Mouse (Mus musculus) bone marrow, adult 2 months (tissue): ENCODE results near the gene Sac3d1. TPM values are rescaled to one million over a fixed set of nuclear protein-coding genes. Genes with fewer than 3 reads are reported as not detected.

Experiments
- H3K27ac ChIP-seq: fragments of 200-500 bp; 2 replicates; pipeline ENCODE4 v1.5.1; 2012; ENCODE audit warnings: low read depth, mild to moderate bottlenecking, control low read depth, inconsistent platforms, low read length; ENCODE audit not compliant: control insufficient read depth, poor library complexity, insufficient read depth
- H3K4me1 ChIP-seq: fragments of 200-500 bp; 2 replicates; pipeline ENCODE4 v1.6.1; 2011; ENCODE audit warnings: low read length; ENCODE audit not compliant: control insufficient read depth, insufficient read depth
- H3K4me3 ChIP-seq: fragments of 200-500 bp; replicated peaks from 2 replicates; pipeline ENCODE3; 2011; ENCODE audit warnings: mild to moderate bottlenecking, low read depth, low read length, control low read depth; ENCODE audit not compliant: control insufficient read depth
- CTCF ChIP-seq: fragments of 200-500 bp; IDR thresholded peaks from 2 replicates; pipeline ENCODE4 v1.5.1; 2011; ENCODE audit warnings: low read length, control low read depth; ENCODE audit not compliant: control insufficient read depth, insufficient read depth
- POLR2A ChIP-seq: fragments of 200-500 bp; IDR thresholded peaks from 2 replicates; pipeline ENCODE4 v1.6.1; 2011; ENCODE audit warnings: low read depth, mild to moderate bottlenecking, control low read depth, low read length, borderline replicate concordance; ENCODE audit not compliant: control insufficient read depth
- WGBS: fragments of 180-500 bp; shearing (Covaris S2); methylation state at CpG from one replicate; pipeline ENCODE4 v1.1.7; 2018; 5-methylcytosine and 5-hydroxymethylcytosine counted together
- polyA plus RNA-seq: library from polyadenylated mRNA; stranded (reverse); fragments of >200 nt; gene quantifications from 2 replicates; pipeline ENCODE4 v1.2.4, GENCODE M21; 2011; ENCODE audit warnings: low replicate concordance; ENCODE audit not compliant: missing spikeins, insufficient read depth, insufficient read length

Gene Sac3d1
- polyA plus RNA-seq: 2.5 and 6.0 TPM in 2 replicates

GRCm38 (mm10) chr19:6117986-6118676 is at the start of gene Sac3d1:
Sac3d1 (minus strand) TSS chr19:6118650.
- H3K4me3 ChIP-seq: peak within 1 kb of the TSS; percentile 99
- TF ChIP-seq CTCF: peak; percentile 9; the same call in 1 of the 2 replicates
- peak; percentile 84; the same call in 1 of the 2 replicates for TF ChIP-seq POLR2A
- peak within 1 kb of the TSS; percentile 98 for H3K27ac ChIP-seq
- H3K4me1 ChIP-seq: no peaks in the 10 kb centered on the region
- WGBS: under 1% methylated on average over 77 of the region's 77 CpGs

- H3K4me3 ChIP-seq: no peak overlapping the region
- no peaks in the 10 kb centered on the region for H3K4me1 ChIP-seq
- TF ChIP-seq POLR2A (no peak), CTCF (peak; percentile 16; the same call in 1 of the 2 replicates)
- WGBS: 89% methylated on average over 4 of the region's 4 CpGs
- no peak overlapping the region for H3K27ac ChIP-seq
Measured at GRCm38 (mm10) chr19:6166750-6167149, 48.3 kb upstream of the Sac3d1 start.

- WGBS: 41% methylated on average over 10 of the region's 10 CpGs
- H3K4me1 ChIP-seq: no peaks in the 10 kb centered on the region
- TF ChIP-seq CTCF (no peak), POLR2A (no peak)
- no peak overlapping the region for H3K27ac ChIP-seq
- H3K4me3 ChIP-seq: peak overlapping the region; percentile 26
Measured at GRCm38 (mm10) chr19:6163872-6164547, 45.6 kb upstream of the Sac3d1 start.

- Histone ChIP-seq H3K27ac (no peak overlapping the region), H3K4me1 (no peaks in the 10 kb centered on the region), H3K4me3 (no peak overlapping the region)
- TF ChIP-seq POLR2A: no peak
- no peak for TF ChIP-seq CTCF
- WGBS: 4% methylated on average over 6 of the region's 6 CpGs
Measured at GRCm38 (mm10) chr19:6157220-6157619, 38.8 kb upstream of the Sac3d1 start.

- Histone ChIP-seq H3K4me1 (no peaks in the 10 kb centered on the region), H3K27ac (no peak overlapping the region), H3K4me3 (no peak overlapping the region)
- WGBS: 79% methylated on average over 8 of the region's 8 CpGs
- TF ChIP-seq POLR2A (no peak), CTCF (no peak)
Measured at GRCm38 (mm10) chr19:6156372-6156771, 37.9 kb upstream of the Sac3d1 start.

- H3K27ac ChIP-seq: no peak overlapping the region
- H3K4me1 ChIP-seq: no peaks in the 10 kb centered on the region
- H3K4me3 ChIP-seq: no peak overlapping the region
- TF ChIP-seq POLR2A (no peak), CTCF (no peak)
- 79% methylated on average over 9 of the region's 9 CpGs for WGBS
Measured at GRCm38 (mm10) chr19:6155174-6155573, 36.7 kb upstream of the Sac3d1 start.

- no peak overlapping the region for H3K4me3 ChIP-seq
- H3K27ac ChIP-seq: no peak overlapping the region
- H3K4me1 ChIP-seq: no peaks in the 10 kb centered on the region
- TF ChIP-seq CTCF (no peak), POLR2A (no peak)
- WGBS: 65% methylated on average over 5 of the region's 5 CpGs
Measured at GRCm38 (mm10) chr19:6144842-6145241, 26.4 kb upstream of the Sac3d1 start.

GRCm38 (mm10) chr19:6141394-6141749 is 22.9 kb upstream of the Sac3d1 start, which contains the start of gene Arl2:
Arl2 (minus strand) TSS chr19:6141548.
- Histone ChIP-seq H3K27ac (peak within 1 kb of the TSS; percentile 81), H3K4me3 (peak within 1 kb of the TSS; percentile 77), H3K4me1 (no peaks in the 10 kb centered on the region)
- 1% methylated on average over 15 of the region's 15 CpGs for WGBS
- TF ChIP-seq CTCF: peak; percentile 67
- TF ChIP-seq POLR2A: no peak
